Mouse (Mus musculus) olfactory bulb, adult 2 months (tissue): ENCODE results near the gene Dok5.

Experiments used
- CTCF ChIP-seq: fragments of 200-500 bp; IDR thresholded peaks from 2 replicates; pipeline ENCODE4 v1.5.1; 2012; ENCODE audit warnings: low read depth, mild to moderate bottlenecking, low read length, moderate library complexity; ENCODE audit not compliant: insufficient read depth
- POLR2A ChIP-seq: fragments of 200-500 bp; IDR thresholded peaks from 2 replicates; pipeline ENCODE4 v1.6.1; 2012; ENCODE audit warnings: mild to moderate bottlenecking, low read depth, low read length, moderate library complexity; ENCODE audit not compliant: insufficient read depth

- TF ChIP-seq CTCF (no peak), POLR2A (no peak)
Measured at GRCm38 (mm10) chr2:170767243-170767642, 35.6 kb downstream of the Dok5 start.
